Comparison of ENCODE assay signal across 10 mouse cellular contexts in the genomic region with DNA sequence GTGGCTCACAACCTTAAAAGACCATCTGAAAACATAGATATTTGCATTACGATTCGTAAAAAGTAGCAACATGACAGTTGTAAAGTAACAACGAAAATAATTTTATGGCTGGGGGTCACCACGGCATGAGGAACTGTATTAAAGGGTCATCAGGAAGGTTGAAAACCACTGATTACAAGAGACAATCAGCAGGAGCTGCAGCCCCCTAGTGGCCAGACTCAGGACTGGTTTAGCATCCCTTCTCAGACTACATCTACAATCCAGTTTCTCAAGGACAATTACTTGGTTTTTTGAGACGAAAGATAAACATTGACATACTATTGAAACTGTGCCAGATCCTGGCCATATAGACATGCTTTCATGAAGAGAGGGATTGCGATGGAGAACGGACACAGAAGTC. TPM values are rescaled to one million over a fixed set of nuclear protein-coding genes. Genes with fewer than 3 reads are reported as not detected.
DNase-seq lines count a peak whose midpoint lies in the region; ATAC-seq lines count a peak whose summit lies in the region.
"Had no signal": no experiment of that assay in that cellular context is flagged by ENCODE, and none has a peak within 500 bp of the region (broad histone marks: within the 10 kb centered on the region; RNA-seq: fewer than 3 reads in every experiment).

No protein-coding gene starts in this region.

- H3K27me3 ChIP-seq in hindbrain, embryonic 11.5 days (ENCODE audit: control insufficient read depth, insufficient read depth, low read length), result no peaks in the 10 kb centered on the region
- no peaks in the 10 kb centered on the region for H3K27me3 ChIP-seq in hindbrain, embryonic 12.5 days
- no peaks in the 10 kb centered on the region for H3K27me3 ChIP-seq in hindbrain, embryonic 13.5 days
- H3K27me3 ChIP-seq: embryonic facial prominence, embryonic 15.5 days; neural tube, embryonic 12.5 days had no signal

- H3K27ac ChIP-seq in hindbrain, embryonic 11.5 days (ENCODE audit: low read depth, low read length), result no peak overlapping the region
- no peak overlapping the region for H3K27ac ChIP-seq in hindbrain, embryonic 12.5 days
- no peak overlapping the region for H3K27ac ChIP-seq in hindbrain, embryonic 13.5 days
- H3K27ac ChIP-seq: embryonic facial prominence, embryonic 15.5 days; neural tube, embryonic 12.5 days had no signal

- 61% methylated on average over 7 of the region's 7 CpGs for WGBS in hindbrain, embryonic 11.5 days
- 59% methylated on average over 7 of the region's 7 CpGs for WGBS in hindbrain, embryonic 12.5 days
- 63% methylated on average over 7 of the region's 7 CpGs for WGBS in hindbrain, embryonic 13.5 days

- intact Hi-C loops in left cerebral cortex, postnatal 10 days (cut with DNase I), result no loop called here

- no peaks in the 10 kb centered on the region for H3K36me3 ChIP-seq in hindbrain, embryonic 11.5 days (ENCODE audit: control insufficient read depth, insufficient read depth, low read length)
- no peaks in the 10 kb centered on the region for H3K36me3 ChIP-seq in hindbrain, embryonic 12.5 days
- no peaks in the 10 kb centered on the region for H3K36me3 ChIP-seq in hindbrain, embryonic 13.5 days
- H3K36me3 ChIP-seq: embryonic facial prominence, embryonic 15.5 days; neural tube, embryonic 12.5 days had no signal

- H3K4me1 ChIP-seq in hindbrain, embryonic 11.5 days (replicated peaks; ENCODE audit: control insufficient read depth, insufficient read depth, low read length), result no peaks in the 10 kb centered on the region
- H3K4me1 ChIP-seq in hindbrain, embryonic 12.5 days, result no peaks in the 10 kb centered on the region
- H3K4me1 ChIP-seq in hindbrain, embryonic 13.5 days (replicated peaks), result no peaks in the 10 kb centered on the region
- H3K4me1 ChIP-seq: embryonic facial prominence, embryonic 15.5 days; neural tube, embryonic 12.5 days had no signal

- peak; percentile 68; the same call in 1 of the 2 replicates for ATAC-seq in hindbrain, embryonic 11.5 days (ENCODE audit: low FRiP score)
- no peak for ATAC-seq in hindbrain, embryonic 12.5 days (ENCODE audit: low FRiP score)
- 0 out of 2 replicates have a peak, but pooled peaks have one; percentile 59 for ATAC-seq in hindbrain, embryonic 13.5 days (ENCODE audit: low FRiP score)

- no peak overlapping the region for H3K4me2 ChIP-seq in hindbrain, embryonic 11.5 days (replicated peaks; ENCODE audit: low read depth, low read length)
- H3K4me2 ChIP-seq in hindbrain, embryonic 12.5 days (replicated peaks), result no peak overlapping the region
- no peak overlapping the region for H3K4me2 ChIP-seq in hindbrain, embryonic 13.5 days
- H3K4me2 ChIP-seq: embryonic facial prominence, embryonic 15.5 days; neural tube, embryonic 12.5 days had no signal

- no peak overlapping the region for H3K4me3 ChIP-seq in hindbrain, embryonic 11.5 days (ENCODE audit: low read depth, low read length)
- no peak overlapping the region for H3K4me3 ChIP-seq in hindbrain, embryonic 12.5 days
- no peak overlapping the region for H3K4me3 ChIP-seq in hindbrain, embryonic 13.5 days
- H3K4me3 ChIP-seq: embryonic facial prominence, embryonic 15.5 days; neural tube, embryonic 12.5 days had no signal

- DNase-seq in hindbrain, embryonic 11.5 days (ENCODE audit: low spot score), result peak; percentile 68
- peak; percentile 75 for DNase-seq in NIH3T3 (ENCODE audit: low read depth)
- DNase-seq in embryo, embryonic 10 days (ENCODE audit: low spot score), result peak; percentile 66
- DNase-seq in left cerebral cortex, postnatal 10 days (ENCODE audit: extremely low spot score in 1 of 2, low spot score in 2 of 2), result peak; percentile 3 to 61
- DNase-seq in naive thymus-derived CD4-positive, alpha-beta T cell, adult 2 months (ENCODE audit: low read depth), result peak; percentile 27
- DNase-seq in urinary bladder, postnatal 25 days (ENCODE audit: low spot score), result peak; percentile 46

- H3K9ac ChIP-seq in hindbrain, embryonic 11.5 days (ENCODE audit: low read depth, low read length), result no peak overlapping the region
- H3K9ac ChIP-seq in hindbrain, embryonic 12.5 days, result no peak overlapping the region
- H3K9ac ChIP-seq in hindbrain, embryonic 13.5 days, result no peak overlapping the region
- H3K9ac ChIP-seq: embryonic facial prominence, embryonic 15.5 days; neural tube, embryonic 12.5 days had no signal

- no peaks in the 10 kb centered on the region for H3K9me3 ChIP-seq in hindbrain, embryonic 11.5 days (ENCODE audit: control insufficient read depth, low read length)
- H3K9me3 ChIP-seq in hindbrain, embryonic 12.5 days (replicated peaks), result no peaks in the 10 kb centered on the region
- no peaks in the 10 kb centered on the region for H3K9me3 ChIP-seq in hindbrain, embryonic 13.5 days
- H3K9me3 ChIP-seq: embryonic facial prominence, embryonic 15.5 days; neural tube, embryonic 12.5 days had no signal

RNA-seq across cellular contexts. Expression of a gene that starts 38.1 kb away (rescaled TPM):
- 0.77 and 0.78 TPM in 2 replicates for polyA plus RNA-seq in hindbrain, embryonic 11.5 days (2014; fragmentation: Nextera tagmentation; extraction: Ambion mirVana)
- polyA plus RNA-seq in hindbrain, embryonic 12.5 days (2016; fragmentation: Nextera tagmentation; extraction: Ambion mirVana), result 1.1 and 1.2 TPM in 2 replicates
- 1.6 and 2.0 TPM in 2 replicates for polyA plus RNA-seq in hindbrain, embryonic 13.5 days (2015; fragmentation: Nextera tagmentation; extraction: Ambion mirVana)
- total RNA-seq in left cerebral cortex, postnatal 10 days (2021), result 10 to 100 TPM; 17.0 to 18.8 TPM
